Mouse (Mus musculus): ENCODE measurements around the gene Nubp2. TPM values are rescaled to one million over a fixed set of nuclear protein-coding genes. Genes with fewer than 3 reads are reported as not detected.

Gene Nubp2
- 40.5 and 50.6 TPM in 2 replicates for total RNA-seq (2014; rRNA removed)
- polyA plus RNA-seq (2015; fragmentation: Nextera tagmentation; extraction: Ambion mirVana), result 67.3 and 80.1 TPM in 2 replicates

DNA sequence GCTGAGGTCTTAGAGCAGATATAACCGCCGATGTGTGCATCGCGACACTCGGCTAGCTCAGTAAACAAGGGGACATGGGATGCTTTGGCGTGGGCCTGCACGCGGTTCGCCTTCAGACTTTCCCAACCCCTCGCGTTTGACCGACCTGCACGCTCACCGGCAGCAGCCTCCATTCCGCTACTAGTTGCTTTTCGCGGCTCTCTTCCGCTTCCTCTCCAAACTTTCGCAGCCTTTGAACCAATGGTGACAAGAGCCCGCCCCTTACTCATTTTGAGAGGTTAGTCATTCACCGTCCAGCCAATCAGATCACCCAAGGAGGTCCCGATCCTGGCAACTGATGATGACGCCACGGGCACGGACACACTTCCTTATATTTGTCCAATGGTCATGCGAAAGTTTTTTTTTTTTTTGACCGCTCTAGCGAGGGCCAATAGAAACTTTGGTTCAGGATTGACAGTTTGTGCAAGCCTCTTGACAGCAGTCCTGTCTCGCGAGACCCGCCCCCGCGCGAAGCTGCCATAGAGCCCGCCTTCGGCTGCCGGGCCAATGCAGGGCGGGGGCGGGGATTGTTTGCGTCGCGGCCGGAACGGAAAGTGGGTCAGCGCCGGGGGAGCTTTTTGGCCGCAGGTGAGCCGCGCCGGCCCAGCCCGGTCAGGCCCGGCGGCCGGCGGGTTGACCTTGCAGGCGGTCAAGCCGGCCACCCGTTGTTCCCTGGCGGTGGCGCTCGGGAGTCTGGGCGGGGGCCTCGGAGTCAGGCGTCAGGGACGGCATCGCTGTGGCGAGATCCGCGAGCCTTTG lies at the start of gene Nubp2, which contains the start of gene Spsb3:
TSS of gene Nubp2 (minus strand) at position 216 of the 798 bp plus-strand sequence.
TSS of gene Spsb3 (plus strand) at position 510 of the 798 bp plus-strand sequence.
- H3K4me2 ChIP-seq (ENCODE audit: low read depth), result peak within 1 kb of the TSS; percentile 92
- H3K36me3 ChIP-seq (ENCODE audit: insufficient read depth), result peaks cover 36% of the 10 kb centered on the region
- peaks cover 9% of the 10 kb centered on the region for H3K4me1 ChIP-seq (ENCODE audit: insufficient read depth)
- peak; percentile 99 for DNase-seq
- peak within 1 kb of the TSS; percentile 86 for H3K4me3 ChIP-seq (ENCODE audit: low read depth, low read length)
- peak within 1 kb of the TSS; percentile 77 for H3K9ac ChIP-seq
- peak; percentile 98 for ATAC-seq
- H3K9me3 ChIP-seq (ENCODE audit: low read length), result no peaks in the 10 kb centered on the region
- no peaks in the 10 kb centered on the region for H3K27me3 ChIP-seq (ENCODE audit: insufficient read depth, low read length)
- 1% methylated on average over 69 of the region's 69 CpGs for WGBS
- H3K27ac ChIP-seq (ENCODE audit: low read depth, low read length), result peak within 1 kb of the TSS; percentile 84
- peak; percentile 53 for TF ChIP-seq CTCF (IDR thresholded peaks at IDR 0.05; ENCODE audit: low read depth)

DNA sequence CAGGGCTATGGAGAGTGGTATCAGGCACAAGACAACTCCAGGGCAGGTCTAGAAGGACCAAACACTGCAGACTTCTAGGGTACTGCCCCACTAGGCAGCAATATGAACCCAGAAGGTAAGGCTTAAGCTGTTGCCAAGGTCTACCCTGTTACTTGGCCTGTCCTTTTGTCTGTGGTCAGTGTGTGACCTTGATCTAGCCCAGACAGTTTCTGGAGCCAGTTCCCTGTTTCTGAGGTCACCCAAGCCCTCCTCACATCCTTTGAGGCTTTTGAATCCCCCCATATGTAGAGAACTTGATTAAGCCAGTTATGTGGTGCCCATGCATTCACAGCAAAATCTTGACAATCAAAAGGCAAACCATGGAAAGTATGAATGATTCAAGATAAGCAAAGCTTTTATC lies 49.5 kb upstream of the Nubp2 start:
- H3K4me1 ChIP-seq (ENCODE audit: insufficient read depth), result peaks cover 16% of the 10 kb centered on the region
- peak overlapping the region; percentile 92 for H3K9ac ChIP-seq
- H3K4me3 ChIP-seq (ENCODE audit: low read depth, low read length), result peak overlapping the region; percentile 90
- peak overlapping the region; percentile 68 for H3K4me2 ChIP-seq (ENCODE audit: low read depth)
- DNase-seq (no peak), ATAC-seq (no peak)
- no peak for TF ChIP-seq CTCF (IDR thresholded peaks at IDR 0.05; ENCODE audit: low read depth)
- H3K27ac ChIP-seq (ENCODE audit: low read depth, low read length), result no peak overlapping the region
- H3K27me3 ChIP-seq (ENCODE audit: insufficient read depth, low read length), result no peaks in the 10 kb centered on the region
- H3K36me3 ChIP-seq (ENCODE audit: insufficient read depth), result peaks cover 3% of the 10 kb centered on the region
- no peaks in the 10 kb centered on the region for H3K9me3 ChIP-seq (ENCODE audit: low read length)

GRCm38 (mm10) chr17:24934926-24935325 lies 48.8 kb upstream of the Nubp2 start:
- peaks cover 16% of the 10 kb centered on the region for H3K4me1 ChIP-seq (ENCODE audit: insufficient read depth)
- no peak overlapping the region for H3K4me3 ChIP-seq (ENCODE audit: low read depth, low read length)
- DNase-seq, result no peak

DNA sequence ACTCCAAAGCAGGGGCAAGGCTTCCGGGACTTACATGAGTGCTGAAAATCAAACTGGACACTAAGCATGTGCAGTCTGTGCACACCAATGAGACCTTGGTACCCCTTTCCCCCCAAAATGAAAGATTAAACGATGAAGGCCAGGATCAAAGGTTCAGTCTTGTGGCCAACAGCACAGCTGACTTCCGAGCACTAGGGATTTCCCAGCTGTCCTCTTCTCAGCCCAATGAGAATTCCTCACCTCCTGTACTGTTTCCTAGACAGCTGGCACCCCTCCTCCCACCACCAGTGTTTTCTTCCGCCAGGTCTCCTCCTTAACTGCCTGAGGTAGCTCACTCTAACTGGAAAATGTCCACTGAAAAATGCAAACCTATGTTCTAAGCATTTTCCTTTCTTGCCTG lies 47.0 kb upstream of the Nubp2 start:
- Histone ChIP-seq H3K4me2 (ENCODE audit: low read depth) (no peak overlapping the region), H3K4me3 (ENCODE audit: low read depth, low read length) (no peak overlapping the region), H3K27ac (ENCODE audit: low read depth, low read length) (no peak overlapping the region), H3K4me1 (ENCODE audit: insufficient read depth) (peaks cover 16% of the 10 kb centered on the region), H3K27me3 (ENCODE audit: insufficient read depth, low read length) (no peaks in the 10 kb centered on the region), H3K9ac (no peak overlapping the region), H3K36me3 (ENCODE audit: insufficient read depth) (peaks cover 3% of the 10 kb centered on the region), H3K9me3 (ENCODE audit: low read length) (no peaks in the 10 kb centered on the region)
- 81% methylated on average over 4 of the region's 4 CpGs for WGBS
- ATAC-seq (no peak), DNase-seq (no peak)
- TF ChIP-seq CTCF (IDR thresholded peaks at IDR 0.05; ENCODE audit: low read depth), result no peak

More at GRCm38 (mm10) chr17:24934926-24935325, 48.8 kb upstream of the Nubp2 start:
- no peak overlapping the region for H3K27ac ChIP-seq (ENCODE audit: low read depth, low read length)
- H3K36me3 ChIP-seq (ENCODE audit: insufficient read depth), result peaks cover 3% of the 10 kb centered on the region
- no peak for TF ChIP-seq CTCF (IDR thresholded peaks at IDR 0.05; ENCODE audit: low read depth)
- no peaks in the 10 kb centered on the region for H3K27me3 ChIP-seq (ENCODE audit: insufficient read depth, low read length)
- peak overlapping the region; percentile 68 for H3K4me2 ChIP-seq (ENCODE audit: low read depth)
- ATAC-seq, result no peak
- 91% methylated on average over 4 of the region's 4 CpGs for WGBS
- H3K9me3 ChIP-seq (ENCODE audit: low read length), result no peaks in the 10 kb centered on the region
- H3K9ac ChIP-seq, result peak overlapping the region; percentile 92

- ATAC-seq, result no peak
- no peak for TF ChIP-seq CTCF (IDR thresholded peaks at IDR 0.05; ENCODE audit: low read depth)
- 95% methylated on average over 4 of the region's 4 CpGs for WGBS
- Histone ChIP-seq H3K4me2 (ENCODE audit: low read depth) (no peak overlapping the region), H3K27ac (ENCODE audit: low read depth, low read length) (no peak overlapping the region), H3K27me3 (ENCODE audit: insufficient read depth, low read length) (no peaks in the 10 kb centered on the region), H3K4me1 (ENCODE audit: insufficient read depth) (peaks cover 16% of the 10 kb centered on the region), H3K4me3 (ENCODE audit: low read depth, low read length) (no peak overlapping the region), H3K36me3 (ENCODE audit: insufficient read depth) (peaks cover 8% of the 10 kb centered on the region), H3K9me3 (ENCODE audit: low read length) (no peaks in the 10 kb centered on the region), H3K9ac (no peak overlapping the region)
- no peak for DNase-seq
Observed at GRCm38 (mm10) chr17:24932431-24932830, 46.3 kb upstream of the Nubp2 start.

- WGBS, result 88% methylated on average over 1 of the region's 1 CpGs
- no peak overlapping the region for H3K4me2 ChIP-seq (ENCODE audit: low read depth)
- no peak overlapping the region for H3K9ac ChIP-seq
- no peak for TF ChIP-seq CTCF (IDR thresholded peaks at IDR 0.05; ENCODE audit: low read depth)
- peaks cover under 1% of the 10 kb centered on the region; the same call in 1 of the 2 replicates for H3K4me1 ChIP-seq (ENCODE audit: insufficient read depth)
- no peak overlapping the region for H3K27ac ChIP-seq (ENCODE audit: low read depth, low read length)
- no peak for ATAC-seq
- DNase-seq, result no peak
- no peak overlapping the region for H3K4me3 ChIP-seq (ENCODE audit: low read depth, low read length)
- H3K9me3 ChIP-seq (ENCODE audit: low read length), result no peaks in the 10 kb centered on the region
- H3K36me3 ChIP-seq (ENCODE audit: insufficient read depth), result peaks cover 26% of the 10 kb centered on the region
- H3K27me3 ChIP-seq (ENCODE audit: insufficient read depth, low read length), result no peaks in the 10 kb centered on the region
Observed at GRCm38 (mm10) chr17:24929506-24929905, 43.4 kb upstream of the Nubp2 start.

DNA sequence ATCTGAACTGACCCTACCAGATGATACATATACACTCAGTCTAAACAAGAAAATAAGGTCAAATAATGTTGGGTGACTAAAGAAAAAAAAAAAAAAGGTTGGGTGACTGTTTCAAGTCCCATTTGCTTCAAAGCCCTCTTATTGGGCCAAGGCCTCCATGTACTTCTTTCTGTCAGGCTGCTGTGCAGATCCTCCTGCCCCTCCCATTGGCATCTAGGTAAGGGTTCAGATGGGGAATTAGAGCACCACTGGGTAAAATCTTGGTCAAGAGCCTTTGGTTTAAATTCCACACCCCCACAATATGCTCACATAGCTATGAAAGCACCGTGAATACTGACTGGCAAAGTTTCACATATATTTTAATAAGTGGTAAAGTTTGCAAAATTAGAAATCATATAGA lies 37.1 kb upstream of the Nubp2 start:
- H3K36me3 ChIP-seq (ENCODE audit: insufficient read depth), result peaks cover 85% of the 10 kb centered on the region
- H3K4me1 ChIP-seq (ENCODE audit: insufficient read depth), result no peaks in the 10 kb centered on the region
- H3K27me3 ChIP-seq (ENCODE audit: insufficient read depth, low read length), result no peaks in the 10 kb centered on the region
- no peak overlapping the region for H3K4me2 ChIP-seq (ENCODE audit: low read depth)
- no peak overlapping the region for H3K4me3 ChIP-seq (ENCODE audit: low read depth, low read length)
- no peak overlapping the region for H3K9ac ChIP-seq
- H3K27ac ChIP-seq (ENCODE audit: low read depth, low read length), result no peak overlapping the region
- TF ChIP-seq CTCF (IDR thresholded peaks at IDR 0.05; ENCODE audit: low read depth), result no peak
- H3K9me3 ChIP-seq (ENCODE audit: low read length), result no peaks in the 10 kb centered on the region
- DNase-seq (no peak), ATAC-seq (no peak)
- whole genome bisulfite sequencing, result 95% methylated on average over 1 of the region's 1 CpGs
